Mouse (Mus musculus): ENCODE data around the gene Aacs.

- no peak for TF ChIP-seq POLR2A (IDR thresholded peaks at IDR 0.05; ENCODE audit: control insufficient read depth, extremely low read depth, insufficient read depth, low read length, poor library complexity)
- TF ChIP-seq CTCF (IDR thresholded peaks at IDR 0.05; ENCODE audit: borderline replicate concordance, control insufficient read depth, extremely low read depth, insufficient read depth, low read length, poor library complexity), result no peak
Observed at GRCm38 (mm10) chr5:125492379-125493092, 16.9 kb downstream of the Aacs start.
